Mouse (Mus musculus) skeletal muscle tissue, adult 2 months (tissue): ENCODE data around the gene Hlcs.

ENCODE experiments used
- DNase-seq: peaks from one replicate; pipeline ENCODE4 v3.0.0-alpha.2; 2012; ENCODE audit warnings: low read depth, low spot score

Hlcs gene

DNA sequence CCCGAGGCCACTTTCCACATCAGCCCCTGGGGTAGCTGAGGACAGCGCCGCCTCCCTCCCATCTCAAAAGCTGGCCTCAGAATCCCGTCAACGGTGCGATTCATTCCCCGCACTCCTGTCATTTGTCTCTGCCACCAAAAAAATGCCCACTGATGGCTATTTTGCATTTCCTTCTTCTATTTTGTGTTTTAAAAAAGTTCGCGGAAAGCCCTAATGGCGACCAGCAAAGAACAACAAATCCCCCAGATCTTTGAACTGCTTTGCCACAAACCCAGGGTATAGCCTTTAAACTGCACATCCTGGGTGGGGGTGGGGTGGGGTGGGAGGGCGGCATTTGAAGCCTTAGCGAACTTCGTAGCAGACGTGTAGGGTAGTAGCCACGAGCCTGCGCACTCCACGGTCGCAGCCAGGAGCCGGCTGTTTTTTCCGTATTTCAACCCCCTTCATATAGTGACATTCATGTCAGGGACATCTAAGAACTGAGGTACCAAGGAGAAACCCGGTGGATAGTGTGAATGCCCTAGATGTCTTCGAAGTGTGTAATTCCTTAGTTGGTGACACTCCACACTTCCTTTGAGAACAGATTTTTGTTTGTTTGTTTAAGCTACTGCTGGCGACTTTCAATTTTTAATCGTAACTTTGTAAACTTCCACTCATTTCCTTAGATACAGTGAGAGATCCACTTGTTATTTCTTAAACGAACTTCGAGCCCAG is 218.1 kb downstream of the Hlcs start:
- no peak for DNase-seq

DNA sequence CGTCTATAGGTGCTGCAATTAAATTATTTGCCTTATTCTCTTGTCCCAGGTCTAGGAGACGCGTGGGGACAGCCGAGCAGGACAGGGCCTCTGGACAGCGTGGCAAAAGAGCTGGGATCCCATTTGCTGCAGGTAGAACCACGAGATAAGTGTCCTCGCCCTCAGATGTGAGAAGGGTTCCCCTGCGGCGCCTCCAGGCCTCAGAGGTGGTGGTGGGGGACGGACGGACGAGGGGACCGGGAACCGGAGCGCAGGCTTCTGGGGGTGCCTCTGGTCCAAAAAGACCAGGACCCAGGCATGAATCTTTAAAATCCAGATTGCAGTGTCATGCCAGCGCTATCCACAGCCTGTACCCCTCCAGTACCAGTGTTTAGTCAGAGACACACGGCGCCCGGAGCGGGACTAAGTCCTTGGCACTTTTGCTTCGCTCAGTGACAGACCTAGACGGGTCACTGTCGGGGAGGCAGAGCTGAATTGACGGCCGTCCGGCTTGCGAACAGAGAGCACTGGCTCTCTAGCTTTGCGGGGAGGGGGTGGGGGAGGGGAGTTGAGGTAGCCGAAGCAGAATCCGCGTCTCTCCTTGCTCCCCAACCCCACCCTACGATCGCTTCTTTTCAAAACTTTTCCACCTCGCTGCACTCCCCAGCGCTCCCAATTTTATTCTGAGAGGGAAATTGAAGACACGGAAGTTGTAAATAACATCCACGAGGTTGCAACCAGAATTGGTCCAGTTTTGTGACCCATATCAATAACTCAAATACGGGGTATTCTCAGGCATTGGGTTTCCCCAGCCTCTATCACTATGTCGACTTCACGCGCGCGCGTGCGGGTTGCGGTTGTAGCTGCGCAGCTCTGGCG is 218.9 kb downstream of the Hlcs start:
- DNase-seq, result no peak

DNA sequence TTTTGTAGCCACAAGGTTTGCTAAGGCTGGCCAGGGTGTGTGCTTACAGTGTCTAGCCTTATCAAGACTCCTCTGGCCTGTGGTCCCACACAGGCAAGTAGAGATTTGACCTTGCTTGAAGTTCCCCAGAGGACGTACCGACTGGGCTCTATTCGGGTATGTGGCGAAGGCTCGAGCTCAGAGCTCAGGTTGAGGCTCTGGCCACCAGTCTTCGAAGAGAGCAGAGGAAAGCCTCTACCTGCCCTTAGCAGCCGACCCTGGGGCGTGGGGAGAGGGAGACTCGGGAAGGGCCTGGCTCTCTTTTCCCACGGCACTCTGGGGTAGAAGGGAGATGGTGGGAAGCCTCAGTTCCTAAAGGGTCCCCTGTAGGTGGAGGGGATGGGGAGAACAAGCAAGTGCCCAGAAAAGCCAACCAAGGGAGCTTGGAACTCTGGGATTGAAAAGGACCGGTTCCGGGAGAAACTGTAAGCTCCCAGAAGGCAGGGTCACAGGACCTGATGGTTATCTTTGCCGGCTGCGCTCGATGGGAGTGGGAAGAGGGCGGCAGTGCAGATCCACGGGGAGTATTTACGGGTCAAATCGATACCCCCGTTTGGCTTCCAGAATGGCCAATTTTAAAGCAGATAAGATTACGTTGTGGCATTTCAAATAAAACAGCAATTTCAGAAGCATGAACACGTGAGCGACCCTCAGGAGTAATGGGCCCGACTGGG is 220.1 kb downstream of the Hlcs start:
- DNase-seq, result no peak

DNA sequence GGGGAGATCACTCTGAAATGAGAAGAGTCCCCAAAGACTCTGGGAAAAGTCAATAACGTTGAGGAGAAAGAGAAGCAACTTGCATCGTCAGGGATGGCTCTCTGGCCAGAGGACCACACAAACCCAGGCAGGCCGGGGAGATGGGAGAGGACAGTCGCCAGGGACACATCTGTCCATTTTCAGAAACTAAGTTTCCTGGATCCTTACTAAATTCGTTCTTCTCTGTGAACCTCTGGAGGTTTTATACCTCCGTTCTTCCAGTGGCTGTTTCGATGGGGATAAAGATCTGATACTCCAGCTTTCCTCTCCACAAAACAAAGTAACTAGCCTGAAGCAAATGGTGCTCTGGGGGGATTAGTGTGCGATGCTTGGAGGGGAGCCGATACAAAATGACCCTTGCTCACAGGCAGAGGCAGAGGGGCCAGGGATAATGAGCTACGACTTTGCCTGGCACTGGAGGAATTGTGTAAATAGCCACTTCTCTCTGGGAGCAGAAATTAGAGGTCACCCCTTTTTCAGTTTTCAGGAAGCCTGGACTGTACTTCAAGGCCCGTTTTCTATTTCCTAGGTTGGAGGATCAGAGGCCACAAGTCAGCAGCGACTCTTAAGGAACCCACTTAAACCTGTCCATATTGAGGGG is 220.7 kb downstream of the Hlcs start:
- DNase-seq, result no peak

DNA sequence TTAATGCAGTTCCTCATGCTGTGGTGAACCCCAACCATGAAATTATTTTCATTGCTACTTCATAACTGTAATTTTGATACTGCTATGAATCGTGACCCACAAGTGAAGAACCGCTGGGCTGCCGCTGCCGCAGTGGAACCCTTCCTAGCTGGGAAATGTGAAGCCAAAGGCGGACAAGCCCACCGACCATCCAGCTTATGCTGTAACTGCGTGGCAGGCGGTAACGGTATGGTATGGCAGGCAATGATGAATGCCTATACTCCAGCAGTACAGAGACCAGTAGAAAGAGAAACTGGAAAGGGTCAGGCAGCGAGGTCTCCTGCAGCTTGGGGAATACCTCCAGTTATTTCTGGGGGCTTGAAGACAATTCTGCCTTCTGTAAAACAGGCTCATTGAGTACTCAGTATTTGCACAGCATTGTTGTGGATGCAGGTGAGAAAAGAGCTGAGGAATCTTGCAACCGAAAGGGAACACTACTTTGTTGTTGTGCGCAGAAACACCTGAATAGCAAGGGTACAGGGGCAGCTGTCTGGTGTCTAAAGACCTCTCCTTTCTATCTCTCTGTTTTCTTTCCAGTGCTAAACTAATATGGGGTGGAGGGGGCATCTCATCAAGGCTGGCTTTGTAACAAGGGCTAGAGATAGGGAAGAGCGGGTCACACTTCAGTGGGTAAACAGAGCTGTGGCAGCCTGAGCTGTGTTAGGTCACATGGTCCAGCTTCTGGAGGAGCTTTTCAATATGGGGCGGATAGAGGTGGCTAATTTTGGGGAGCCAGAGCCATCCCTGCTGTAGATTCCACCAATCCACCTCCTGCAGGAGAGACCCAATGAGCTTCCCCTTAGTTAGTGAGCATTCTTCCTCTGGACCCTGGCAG is 224.3 kb downstream of the Hlcs start:
- no peak for DNase-seq

DNA sequence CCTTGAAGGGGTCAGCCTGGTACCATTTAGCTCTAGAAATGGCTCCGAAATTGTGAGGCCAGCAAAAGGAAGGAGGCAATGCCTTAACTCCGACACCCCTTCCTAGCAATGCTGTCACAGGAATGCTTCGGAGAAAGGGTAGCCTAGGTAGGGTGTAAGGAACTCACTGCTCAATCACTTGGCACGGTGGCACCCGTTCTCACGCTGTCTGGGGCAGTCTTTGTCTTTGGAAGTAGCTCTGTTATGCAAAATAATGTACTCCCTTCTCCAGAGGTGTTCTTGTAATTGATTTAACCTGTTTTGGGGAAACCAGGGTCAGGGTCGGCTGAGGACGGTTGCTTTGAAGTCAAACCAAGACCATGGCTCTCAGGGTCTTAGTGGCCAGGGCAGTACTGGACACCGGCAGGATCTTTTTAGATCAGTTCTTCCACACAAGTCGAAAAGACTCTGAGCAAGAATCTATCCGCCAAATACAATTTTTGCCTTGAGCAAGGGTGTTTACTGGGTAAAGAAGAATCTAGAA is 225.1 kb downstream of the Hlcs start:
- no peak for DNase-seq

DNA sequence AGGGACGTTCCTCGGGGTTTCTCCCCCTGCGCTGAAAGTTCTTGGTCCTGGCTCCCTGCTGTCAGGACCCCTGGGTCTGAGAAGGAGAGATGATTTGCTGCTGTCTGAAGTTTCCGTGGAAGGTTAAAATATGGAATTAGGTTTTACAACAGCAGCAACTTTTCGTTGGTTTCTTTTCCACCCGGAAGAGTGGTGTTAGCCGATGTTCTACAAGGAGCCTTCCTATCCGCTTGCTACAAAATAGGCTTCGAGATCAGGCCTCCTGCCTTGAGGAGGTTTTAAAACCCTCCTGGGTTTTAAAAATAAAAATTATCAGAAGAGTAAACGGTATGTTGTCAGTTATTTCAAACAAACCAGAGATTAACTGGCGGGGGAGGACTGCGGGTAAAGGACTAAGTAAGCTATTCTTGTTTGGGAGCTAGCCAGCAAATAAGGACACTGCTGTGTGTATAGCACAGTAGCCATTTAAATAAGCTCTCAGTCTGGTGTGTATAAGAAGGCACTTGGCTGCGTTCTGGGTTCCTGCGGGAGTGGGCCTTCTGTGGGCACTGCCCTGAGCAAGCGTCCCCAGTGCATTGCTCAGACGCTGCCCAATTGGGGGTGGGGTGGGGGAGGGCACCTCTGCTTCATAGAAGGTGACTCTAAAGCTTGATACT is 225.7 kb downstream of the Hlcs start:
- no peak for DNase-seq

DNA sequence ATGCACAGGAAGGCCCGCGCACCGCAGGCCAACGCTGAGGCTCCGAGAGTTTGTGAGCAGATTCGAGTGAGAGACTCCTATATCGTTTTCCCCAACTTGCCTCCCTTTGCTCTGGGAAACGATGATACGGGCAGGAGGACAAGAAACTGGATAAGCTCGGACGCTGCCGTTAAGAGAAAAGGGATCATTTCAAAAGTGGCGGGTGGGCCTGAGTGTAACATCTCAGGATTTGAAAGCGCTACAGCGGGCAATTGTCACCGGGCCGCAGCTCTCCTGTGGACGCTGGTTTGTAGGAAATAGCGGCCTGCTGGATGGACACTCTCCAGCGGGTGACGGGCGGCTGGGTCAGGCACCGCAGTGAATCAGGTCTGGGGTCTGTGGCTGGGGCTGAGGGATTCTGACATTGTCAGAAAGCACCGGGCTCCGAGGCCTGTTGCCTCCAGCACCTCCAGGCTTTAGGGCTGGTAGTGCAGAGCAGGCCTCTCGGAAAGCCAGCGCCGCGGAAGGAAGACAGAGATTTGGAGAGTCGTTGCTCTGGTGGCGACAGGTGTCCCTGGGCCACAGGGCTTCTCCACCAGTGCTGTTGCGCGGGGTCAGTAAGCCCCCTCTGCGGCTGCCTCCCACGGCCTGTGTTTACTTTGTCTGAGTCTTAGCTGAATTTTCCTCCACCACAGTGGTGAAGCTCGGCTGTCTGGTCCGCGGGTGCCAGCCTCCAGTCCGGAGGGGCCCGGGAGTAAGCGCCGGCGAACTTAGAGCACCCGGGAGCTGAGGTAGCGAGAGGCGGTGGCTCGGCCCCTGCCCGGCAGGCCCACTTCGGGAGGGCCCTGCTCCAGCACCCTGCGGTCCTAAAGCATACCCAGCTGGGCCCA is 226.4 kb downstream of the Hlcs start:
- DNase-seq, result no peak

DNA sequence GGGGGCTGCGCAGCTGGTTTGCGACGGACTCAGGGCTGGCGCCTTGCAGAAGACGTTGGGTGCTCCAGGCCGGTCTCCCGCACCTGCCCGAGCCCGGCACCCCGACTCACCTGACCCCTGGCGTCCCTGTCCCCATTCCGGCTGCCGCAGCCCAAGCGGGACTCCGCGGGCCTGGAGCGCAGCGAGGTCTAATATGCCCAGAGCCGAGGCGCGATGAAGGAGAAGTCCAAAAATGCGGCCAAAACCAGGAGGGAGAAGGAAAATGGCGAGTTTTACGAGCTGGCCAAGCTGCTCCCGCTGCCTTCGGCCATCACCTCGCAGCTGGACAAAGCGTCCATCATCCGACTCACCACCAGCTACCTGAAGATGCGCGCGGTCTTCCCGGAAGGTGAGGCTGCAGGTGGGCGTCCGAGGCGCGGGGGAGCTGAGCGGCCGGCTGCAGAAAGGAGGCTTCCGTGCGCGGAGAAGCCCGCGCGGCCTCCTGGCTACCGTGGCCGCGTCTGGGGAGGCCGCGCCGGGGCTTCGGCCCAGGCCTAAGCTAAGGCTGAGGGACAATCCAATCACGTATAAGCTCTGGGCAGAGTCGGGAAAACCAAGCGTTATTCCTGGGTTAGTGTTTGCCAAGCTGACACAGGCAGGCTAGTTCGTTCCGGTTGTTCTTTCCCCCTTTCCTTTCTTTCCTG is 227.6 kb downstream of the Hlcs start:
- no peak for DNase-seq

DNA sequence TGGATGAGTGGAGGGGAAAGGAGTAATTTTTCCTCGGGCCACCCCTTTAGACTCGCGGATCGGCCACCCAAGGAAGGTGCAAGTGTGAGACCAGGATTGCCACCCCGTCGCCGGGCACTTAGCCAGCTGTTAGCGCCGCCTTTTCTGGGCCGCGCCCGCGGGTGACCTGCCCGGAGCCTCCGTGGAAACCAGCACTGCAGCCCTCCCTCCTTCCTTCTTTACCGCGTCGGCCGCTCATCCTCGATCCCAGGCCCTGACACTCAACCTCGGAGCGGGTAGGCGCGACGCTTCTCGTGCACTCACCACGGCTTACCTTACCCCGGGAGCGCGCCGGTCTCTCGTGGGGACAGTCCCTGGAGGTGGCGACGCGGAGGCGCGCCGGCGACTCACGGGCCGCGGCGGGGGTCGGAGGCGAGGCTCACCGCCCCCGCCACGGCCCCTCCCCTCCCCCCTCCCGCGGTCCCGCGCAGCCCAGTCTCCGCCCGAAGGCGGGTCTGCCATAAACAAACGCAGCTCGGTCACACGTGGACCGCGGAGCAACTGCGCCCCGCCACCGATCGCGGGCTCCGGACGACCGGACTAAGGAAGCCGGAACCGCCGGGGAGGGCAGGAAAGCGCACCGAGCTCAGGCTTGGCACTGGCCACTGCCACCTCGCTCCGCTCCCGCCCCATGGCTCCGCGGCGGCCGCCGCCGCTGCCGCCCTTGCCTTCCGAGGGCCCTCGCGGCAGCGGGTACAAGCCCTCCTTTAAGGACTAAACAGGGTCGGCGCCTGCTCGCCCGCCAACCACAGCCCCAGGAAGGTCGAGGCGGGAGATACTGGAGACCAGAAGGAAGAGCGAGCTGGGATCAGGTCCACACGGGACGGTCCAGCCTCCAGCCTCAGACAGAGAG is 228.4 kb downstream of the Hlcs start, which contains the start of gene Sim2:
Gene Sim2 (plus strand): TSS at position 221 of the 892 bp plus-strand sequence.
- no peak for DNase-seq

DNA sequence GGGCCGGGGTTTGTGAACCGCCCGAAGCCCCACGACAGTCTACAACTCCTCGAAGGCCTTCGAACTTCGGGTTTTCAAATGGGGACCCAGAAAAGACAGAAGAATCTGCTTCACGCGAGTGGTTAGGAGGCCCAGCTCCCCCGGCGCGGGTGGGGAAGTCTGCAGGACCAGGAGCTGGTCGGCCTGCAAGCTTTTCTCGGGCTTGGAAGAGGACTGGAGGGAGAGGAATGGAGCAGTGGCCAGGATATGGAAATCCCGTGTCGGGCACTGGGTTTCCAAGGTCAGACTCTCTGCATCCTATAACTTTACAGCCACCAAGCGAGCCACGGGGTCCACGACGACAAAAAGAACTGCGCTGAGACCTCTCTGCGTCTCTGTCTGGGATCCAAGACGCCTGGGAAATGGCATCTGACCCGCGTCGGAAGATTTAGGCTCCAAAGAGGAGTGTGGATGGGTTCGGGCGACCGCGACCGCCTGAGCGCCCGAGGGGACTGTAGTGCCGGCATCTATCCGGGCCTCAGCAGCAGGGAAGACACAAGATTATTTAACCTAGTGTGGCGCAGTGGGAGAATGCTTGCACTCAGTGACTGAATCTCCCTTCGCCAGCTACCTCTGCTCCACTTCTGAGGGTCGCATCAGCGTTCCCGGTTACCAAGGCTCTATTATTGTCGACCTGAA is 229.4 kb downstream of the Hlcs start:
- no peak for DNase-seq

DNA sequence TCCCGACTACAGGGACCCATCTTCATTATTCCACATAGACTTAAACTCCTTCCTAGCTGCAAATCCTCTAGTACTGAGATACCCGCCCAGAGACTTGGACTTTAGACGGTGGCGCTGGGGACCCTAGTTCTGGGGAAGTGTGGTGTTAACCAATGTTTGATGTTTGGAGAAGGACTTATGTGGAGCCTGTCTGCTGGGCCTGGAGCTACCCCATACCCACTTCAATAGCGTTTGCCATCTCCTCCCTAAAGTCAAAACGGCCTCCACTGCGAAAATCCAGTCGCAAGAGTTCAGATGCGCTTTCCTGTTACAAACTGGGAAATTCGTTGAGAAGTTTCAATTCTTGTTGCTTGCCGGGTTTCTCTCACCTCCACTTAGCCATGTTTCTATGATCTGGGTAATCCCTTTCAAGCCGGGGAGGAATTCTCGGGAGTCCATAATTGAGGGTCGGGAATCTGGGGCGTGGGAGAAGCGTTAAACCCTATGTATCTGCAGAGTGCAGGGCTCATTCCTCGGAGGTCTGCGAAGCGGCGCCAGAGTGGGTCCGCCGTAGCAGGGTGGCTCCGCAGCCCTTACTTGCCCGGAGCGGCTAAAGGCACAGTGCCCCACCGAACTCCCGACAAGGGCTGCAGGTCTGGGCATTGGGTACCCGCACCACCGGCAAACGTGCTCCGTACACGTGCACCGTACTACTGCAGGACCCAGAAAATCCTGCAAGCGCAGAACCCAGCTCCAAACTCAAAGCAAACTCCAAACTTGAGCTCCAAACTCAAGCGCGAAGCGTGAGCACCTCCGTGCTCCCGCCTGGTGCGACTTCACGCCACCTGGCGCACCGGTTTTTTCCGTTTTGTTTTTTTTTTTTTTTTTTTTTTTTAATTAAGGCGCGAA is 230.2 kb downstream of the Hlcs start:
- DNase-seq, result no peak

DNA sequence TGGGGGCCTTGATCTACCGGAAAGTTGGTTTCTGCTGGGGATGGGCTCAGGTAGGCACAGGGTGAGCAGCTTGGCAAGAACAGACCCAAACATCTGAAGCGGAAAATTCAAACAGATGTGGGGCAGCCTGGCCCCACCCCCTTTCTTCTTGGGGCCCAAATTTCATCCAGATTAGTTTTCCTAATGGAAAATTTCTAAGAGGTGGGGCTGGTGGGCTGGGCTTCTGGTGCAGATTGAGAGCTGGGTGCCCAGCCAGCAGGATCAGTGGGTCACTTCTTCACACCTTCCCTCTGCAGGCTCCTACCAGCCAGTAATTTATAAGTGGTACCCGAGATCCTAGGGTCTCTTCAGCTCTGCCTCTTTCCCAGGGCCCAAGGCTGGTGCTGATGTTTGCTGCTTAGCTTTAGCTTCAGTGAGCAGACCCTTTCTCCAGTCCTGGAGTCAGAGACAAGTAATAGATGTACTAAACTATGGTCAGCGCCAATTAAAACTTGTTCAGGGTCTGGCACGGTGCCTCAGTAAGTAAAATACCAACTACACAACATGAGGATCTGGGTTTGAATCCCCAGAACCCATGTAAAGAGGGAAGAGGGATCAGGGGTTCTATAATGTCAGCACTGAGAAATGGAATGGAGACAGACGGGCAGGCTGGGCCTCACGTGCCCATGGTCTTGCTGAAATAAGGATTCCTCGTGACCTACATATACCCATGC is 231.2 kb downstream of the Hlcs start:
- DNase-seq, result no peak

DNA sequence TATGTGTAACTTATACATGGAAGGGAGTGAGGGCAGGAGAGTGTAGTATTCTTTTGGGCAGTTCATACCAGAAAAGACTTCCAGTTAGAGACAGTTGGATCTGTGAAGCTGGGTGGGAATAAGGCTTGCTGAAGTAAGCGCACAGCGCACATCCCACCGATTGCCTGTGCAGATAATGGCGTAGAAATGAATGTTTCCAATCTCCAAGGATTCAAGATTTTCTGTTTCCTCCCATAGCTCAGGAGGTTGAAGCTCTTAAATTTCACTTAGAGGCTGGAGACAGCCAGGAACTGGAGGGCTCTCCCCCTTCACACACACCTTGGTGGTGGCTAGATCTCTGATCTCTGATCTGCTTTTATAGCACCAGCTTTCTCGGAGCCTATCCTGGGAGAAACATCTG is 231.8 kb downstream of the Hlcs start:
- DNase-seq, result no peak

DNA sequence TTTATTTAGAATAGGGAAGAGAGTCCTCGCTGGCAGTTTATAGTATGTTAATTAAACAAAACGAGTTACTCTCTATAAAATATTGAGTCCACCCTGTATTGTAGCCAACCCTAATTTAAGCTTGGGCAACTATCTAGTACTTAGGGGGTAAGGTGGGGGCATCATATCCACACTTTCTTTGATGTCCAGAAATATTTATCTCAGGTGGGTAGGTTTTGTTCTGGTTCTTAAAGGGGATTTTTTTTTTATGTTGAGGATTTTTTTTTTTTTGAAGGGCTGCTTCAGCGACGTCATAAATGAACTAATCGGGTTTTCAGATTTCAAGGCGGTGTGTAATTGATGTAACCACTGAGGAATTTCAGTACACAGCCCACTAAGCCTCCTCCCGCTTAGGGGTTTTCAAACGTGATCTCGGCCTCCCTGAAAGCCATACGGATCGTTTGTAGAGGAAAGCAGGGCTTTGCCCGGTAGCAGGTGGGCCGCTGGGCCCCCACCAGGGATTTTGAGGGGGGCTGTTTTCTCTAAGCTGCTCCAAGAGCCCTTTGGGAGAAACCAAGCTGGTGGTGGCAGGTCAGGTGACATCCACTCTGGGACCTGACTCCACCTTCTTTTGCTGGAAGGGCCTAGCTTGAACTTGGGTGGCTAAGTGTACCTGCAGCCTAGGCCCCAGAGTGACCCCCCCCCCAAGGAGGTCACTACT is 233.4 kb downstream of the Hlcs start:
- DNase-seq, result no peak
